In genomic region chr5:138623478-138623875, GRCm38 (mm10) we compare ENCODE assay signal across 9 mouse cellular contexts. TPM values are rescaled to one million over a fixed set of nuclear protein-coding genes. Genes with fewer than 3 reads are reported as not detected.
DNase-seq lines count a peak whose midpoint lies in the region; ATAC-seq and TF ChIP-seq lines count a peak whose summit lies in the region.
"Had no signal": no experiment of that assay in that cellular context is flagged by ENCODE, and none has a peak within 500 bp of the region (broad histone marks: within the 10 kb centered on the region; RNA-seq: fewer than 3 reads in every experiment).

No protein-coding gene starts in this region.

- ATAC-seq in heart, embryonic 15.5 days (replicated peaks; ENCODE audit: insufficient number of reproducible peaks, insufficient read depth, low FRiP score, low read depth), result no peak
- no peak for ATAC-seq in hindbrain, embryonic 13.5 days (ENCODE audit: low FRiP score)
- ATAC-seq in midbrain, embryonic 15.5 days (replicated peaks), result no peak

- H3K9me3 ChIP-seq in heart, embryonic 15.5 days (replicated peaks), result no peaks in the 10 kb centered on the region
- H3K9me3 ChIP-seq in hindbrain, embryonic 13.5 days, result no peaks in the 10 kb centered on the region
- H3K9me3 ChIP-seq in midbrain, embryonic 15.5 days, result no peaks in the 10 kb centered on the region

- no peaks in the 10 kb centered on the region for H3K27me3 ChIP-seq in heart, embryonic 15.5 days
- no peaks in the 10 kb centered on the region for H3K27me3 ChIP-seq in hindbrain, embryonic 13.5 days
- no peaks in the 10 kb centered on the region for H3K27me3 ChIP-seq in midbrain, embryonic 15.5 days (replicated peaks)

- H3K4me2 ChIP-seq in heart, embryonic 15.5 days, result peak overlapping the region; percentile 82
- peak overlapping the region; percentile 79 for H3K4me2 ChIP-seq in hindbrain, embryonic 13.5 days
- peak overlapping the region; percentile 72 for H3K4me2 ChIP-seq in midbrain, embryonic 15.5 days

- peak overlapping the region; percentile 79 for H3K4me3 ChIP-seq in heart, embryonic 15.5 days
- H3K4me3 ChIP-seq in bone marrow macrophage, adult 2 months (ENCODE audit: insufficient read depth, low read length), result peak overlapping the region; percentile 69
- peak overlapping the region; percentile 88 for H3K4me3 ChIP-seq in hindbrain, embryonic 13.5 days
- peak overlapping the region; percentile 89 for H3K4me3 ChIP-seq in midbrain, embryonic 15.5 days

- no peak for TF ChIP-seq POLR2A in bone marrow macrophage, adult 2 months (IDR thresholded peaks at IDR 0.05; ENCODE audit: borderline replicate concordance, low read depth, low read length)

- no peak for DNase-seq in heart, adult 18-20 months
- no peak for DNase-seq in cerebellum, postnatal 36 days
- no peak for DNase-seq in yolk sac, embryonic 10.5 days (ENCODE audit: low spot score)
- DNase-seq in retina, embryonic 14.5 days (ENCODE audit: low spot score), result no peak
- DNase-seq: lung, postnatal 4 days had no signal

- H3K27ac ChIP-seq in heart, embryonic 15.5 days, result peak overlapping the region; percentile 93; the same call in 1 of the 2 replicates
- no peak overlapping the region for H3K27ac ChIP-seq in bone marrow macrophage, adult 2 months (ENCODE audit: insufficient read depth, low read depth, low read length)
- peak overlapping the region; percentile 97 for H3K27ac ChIP-seq in hindbrain, embryonic 13.5 days
- peak overlapping the region; percentile 98 for H3K27ac ChIP-seq in midbrain, embryonic 15.5 days

- H3K4me1 ChIP-seq in heart, embryonic 15.5 days (replicated peaks), result peaks cover 15% of the 10 kb centered on the region
- H3K4me1 ChIP-seq in bone marrow macrophage, adult 2 months (ENCODE audit: control insufficient read depth, insufficient read depth, low read length), result peaks cover 14% of the 10 kb centered on the region
- peaks cover 28% of the 10 kb centered on the region for H3K4me1 ChIP-seq in hindbrain, embryonic 13.5 days (replicated peaks)
- H3K4me1 ChIP-seq in midbrain, embryonic 15.5 days, result peaks cover 33% of the 10 kb centered on the region

- 18% methylated on average over 3 of the region's 3 CpGs for WGBS in heart, embryonic 15.5 days
- WGBS in hindbrain, embryonic 13.5 days, result 14% methylated on average over 3 of the region's 3 CpGs
- WGBS in midbrain, embryonic 15.5 days, result 7% methylated on average over 3 of the region's 3 CpGs

- no peak for TF ChIP-seq CTCF in bone marrow macrophage, adult 2 months (IDR thresholded peaks at IDR 0.05; ENCODE audit: low read depth, low read length)

- H3K9ac ChIP-seq in heart, embryonic 15.5 days, result peak overlapping the region; percentile 83
- peak overlapping the region; percentile 97 for H3K9ac ChIP-seq in hindbrain, embryonic 13.5 days
- peak overlapping the region; percentile 95 for H3K9ac ChIP-seq in midbrain, embryonic 15.5 days

- no peaks in the 10 kb centered on the region for H3K36me3 ChIP-seq in heart, embryonic 15.5 days
- H3K36me3 ChIP-seq in hindbrain, embryonic 13.5 days, result no peaks in the 10 kb centered on the region
- H3K36me3 ChIP-seq in midbrain, embryonic 15.5 days (replicated peaks), result no peaks in the 10 kb centered on the region

RNA-seq across cellular contexts. Expression of gene A430033K04Rik, which starts 0.8 kb away (rescaled TPM):
- polyA plus RNA-seq in heart, embryonic 15.5 days (2015; fragmentation: Nextera tagmentation; extraction: Ambion mirVana), result 7.0 and 8.8 TPM in 2 replicates
- total RNA-seq in heart, adult 18-20 months (2021), result 1 to 10 TPM; 3.5 to 3.8 TPM
- polyA plus RNA-seq in bone marrow macrophage, adult 2 months (2012; ENCODE audit: insufficient read depth, insufficient read length, missing spikeins), result 3.4 and 3.8 TPM in 2 replicates
- polyA plus RNA-seq in hindbrain, embryonic 13.5 days (2015; fragmentation: Nextera tagmentation; extraction: Ambion mirVana), result 21.9 and 22.3 TPM in 2 replicates
- 24.4 and 26.4 TPM in 2 replicates for polyA plus RNA-seq in midbrain, embryonic 15.5 days (2015; fragmentation: Nextera tagmentation; extraction: Ambion mirVana)

RNA-seq across cellular contexts. Expression of gene Zfp68, which starts 3.9 kb away (rescaled TPM):
- 43.4 and 44.6 TPM in 2 replicates for polyA plus RNA-seq in heart, embryonic 15.5 days (2015; fragmentation: Nextera tagmentation; extraction: Ambion mirVana)
- total RNA-seq in heart, adult 18-20 months (2021), result 10 to 100 TPM; 18.0 to 20.3 TPM
- polyA plus RNA-seq in bone marrow macrophage, adult 2 months (2012; ENCODE audit: insufficient read depth, insufficient read length, missing spikeins), result 23.0 and 28.8 TPM in 2 replicates
- 85.2 and 87.1 TPM in 2 replicates for polyA plus RNA-seq in hindbrain, embryonic 13.5 days (2015; fragmentation: Nextera tagmentation; extraction: Ambion mirVana)
- polyA plus RNA-seq in midbrain, embryonic 15.5 days (2015; fragmentation: Nextera tagmentation; extraction: Ambion mirVana), result 78.4 and 78.6 TPM in 2 replicates

RNA-seq across cellular contexts. Expression of gene 1700123K08Rik, which starts 59.0 kb away (rescaled TPM):
- not detected in 2 replicates for polyA plus RNA-seq in heart, embryonic 15.5 days (2015; fragmentation: Nextera tagmentation; extraction: Ambion mirVana)
- total RNA-seq in heart, adult 18-20 months (2021), result not detected
- not detected in 2 replicates for polyA plus RNA-seq in bone marrow macrophage, adult 2 months (2012; ENCODE audit: insufficient read depth, insufficient read length, missing spikeins)
- polyA plus RNA-seq in hindbrain, embryonic 13.5 days (2015; fragmentation: Nextera tagmentation; extraction: Ambion mirVana), result not detected in 2 replicates
- not detected in 2 replicates for polyA plus RNA-seq in midbrain, embryonic 15.5 days (2015; fragmentation: Nextera tagmentation; extraction: Ambion mirVana)
